Mouse (Mus musculus) leukemia stem cell, adult 10-12 weeks (primary cell): Measurements from ENCODE around the gene Zfp277. TPM values are rescaled to one million over a fixed set of nuclear protein-coding genes. Genes with fewer than 3 reads are reported as not detected.

ENCODE experiments used
- polyA plus RNA-seq: library from polyadenylated mRNA; stranded (reverse); fragments of >175 nt; gene quantifications from 2 replicates; pipeline ENCODE4 v1.2.3, GENCODE M21; 2012; ENCODE audit warnings: low replicate concordance

Zfp277 gene
- polyA plus RNA-seq: 0.63 and 1.0 TPM in 2 replicates

DNA sequence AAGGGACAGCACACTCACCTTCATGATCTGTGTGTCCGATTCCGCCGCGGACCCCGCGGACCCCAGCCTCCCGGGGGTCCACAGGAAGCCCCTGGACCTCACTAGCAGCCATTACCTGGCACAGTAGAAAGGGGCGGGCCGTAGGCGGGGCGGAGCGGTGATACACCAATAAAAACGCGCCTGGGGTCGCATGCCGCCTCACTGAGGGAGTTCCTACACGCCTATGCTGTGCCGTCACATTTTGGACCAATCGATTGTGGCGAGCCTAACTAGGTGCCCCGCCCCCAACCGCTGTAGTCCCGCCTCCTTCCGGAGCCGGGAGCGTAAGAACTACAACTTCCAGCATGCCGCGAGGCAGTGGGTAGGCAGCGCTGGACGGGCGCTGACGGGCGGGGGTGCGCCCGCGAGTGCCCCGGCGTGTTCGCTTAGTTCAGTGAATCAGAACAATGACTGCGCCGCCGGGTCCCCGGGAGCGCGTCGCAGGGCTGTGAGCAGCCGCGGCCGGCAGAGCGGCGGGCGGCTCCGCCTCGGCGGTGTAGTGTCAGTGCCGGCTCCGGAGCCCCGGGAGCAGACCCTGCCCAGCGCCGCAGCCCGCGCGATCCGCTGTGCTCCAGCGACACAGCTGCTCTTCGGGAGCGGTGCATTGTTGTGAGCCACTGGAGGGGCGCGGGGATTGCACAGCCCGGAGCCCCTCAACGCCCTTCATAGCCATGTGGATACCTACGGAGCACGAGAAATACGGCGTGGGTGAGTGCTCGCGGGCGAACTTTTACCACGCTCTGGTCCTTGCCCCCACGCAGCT is at the start of gene Zfp277, which contains the start of gene Dock4:
Zfp277 (minus strand) TSS at position 255 of the 802 bp plus-strand sequence.
Dock4 (plus strand) TSS at position 305 of the 802 bp plus-strand sequence.

Other genes starting within 250 kb of the Zfp277 start
- not detected in 2 replicates for gene Lsmem1, start 246.4 kb downstream of the Zfp277 start, polyA plus RNA-seq
- 46.9 and 47.6 TPM in 2 replicates for gene Ifrd1, start 197.4 kb downstream of the Zfp277 start, polyA plus RNA-seq
- gene Dock4, start 50 bp upstream of the Zfp277 start, polyA plus RNA-seq: 0.47 and 0.84 TPM in 2 replicates